Mouse (Mus musculus): ENCODE data around the gene Hist2h2ac.
"Not testable (repeated sequence)": the region's sequence is repeated elsewhere in the genome, so short reads cannot be mapped to it uniquely, and the experiment has no call there.

Gene Hist2h2ac

GRCm38 (mm10) chr3:96230404-96230803 is 9.7 kb upstream of the Hist2h2ac start:
- DNase-seq (ENCODE audit: low spot score in 2 of 2), result no peak

- DNase-seq (ENCODE audit: low spot score in 2 of 2), result no peak
These were observed 8.1 kb upstream of the Hist2h2ac start for GRCm38 (mm10) chr3:96228828-96229227.

- DNase-seq (ENCODE audit: low spot score in 2 of 2), result no peak
These were observed 6.3 kb upstream of the Hist2h2ac start for GRCm38 (mm10) chr3:96226695-96227648.

GRCm38 (mm10) chr3:96225421-96225820 is 4.7 kb upstream of the Hist2h2ac start:
- DNase-seq (ENCODE audit: low spot score in 2 of 2), result no peak

GRCm38 (mm10) chr3:96222774-96223173 is 2.1 kb upstream of the Hist2h2ac start:
- DNase-seq (ENCODE audit: low spot score in 2 of 2), result no peak

- DNase-seq (ENCODE audit: low spot score in 2 of 2), result no peak
These were observed 959 bp upstream of the Hist2h2ac start for GRCm38 (mm10) chr3:96221640-96222038.

GRCm38 (mm10) chr3:96220131-96220764 is 432 bp downstream of the Hist2h2ac start:
- DNase-seq (ENCODE audit: low spot score in 2 of 2), result not testable (repeated sequence)

- DNase-seq (ENCODE audit: low spot score in 2 of 2), result peak; percentile 80 to 84
These were observed 984 bp downstream of the Hist2h2ac start, which contains the start of the genes Bola1 and Hist2h2ab for GRCm38 (mm10) chr3:96219661-96220130. Bola1 (minus strand) TSS chr3:96219709. Hist2h2ab (plus strand) TSS chr3:96219865.

GRCm38 (mm10) chr3:96219191-96219641 is 1.5 kb downstream of the Hist2h2ac start:
- DNase-seq (ENCODE audit: low spot score in 2 of 2), result peak in 1 of 2 experiments; percentile 42

- DNase-seq (ENCODE audit: low spot score in 2 of 2), result no peak
These were observed 11.4 kb downstream of the Hist2h2ac start for GRCm38 (mm10) chr3:96209242-96209641.

GRCm38 (mm10) chr3:96207819-96208218 is 12.9 kb downstream of the Hist2h2ac start:
- DNase-seq (ENCODE audit: low spot score in 2 of 2), result no peak

GRCm38 (mm10) chr3:96199731-96200130 is 20.9 kb downstream of the Hist2h2ac start:
- no peak for DNase-seq (ENCODE audit: low spot score in 2 of 2)

GRCm38 (mm10) chr3:96198601-96199251 is 22.0 kb downstream of the Hist2h2ac start:
- DNase-seq (ENCODE audit: low spot score in 2 of 2), result not testable (repeated sequence)

GRCm38 (mm10) chr3:96198181-96198580 is 22.5 kb downstream of the Hist2h2ac start:
- DNase-seq (ENCODE audit: low spot score in 2 of 2), result no peak

- DNase-seq (ENCODE audit: low spot score in 2 of 2), result peak; percentile 92 to 95
These were observed 23.4 kb downstream of the Hist2h2ac start for GRCm38 (mm10) chr3:96197129-96197749.

GRCm38 (mm10) chr3:96196437-96197128 is 24.1 kb downstream of the Hist2h2ac start:
- DNase-seq (ENCODE audit: low spot score in 2 of 2), result peak in 1 of 2 experiments; percentile 29

GRCm38 (mm10) chr3:96195616-96196313 is 24.9 kb downstream of the Hist2h2ac start:
- DNase-seq (ENCODE audit: low spot score in 2 of 2), result no peak

GRCm38 (mm10) chr3:96194966-96195365 is 25.7 kb downstream of the Hist2h2ac start:
- DNase-seq (ENCODE audit: low spot score in 2 of 2), result no peak

GRCm38 (mm10) chr3:96192977-96193376 is 27.7 kb downstream of the Hist2h2ac start:
- no peak for DNase-seq (ENCODE audit: low spot score in 2 of 2)

- peak; percentile 48 to 58 for DNase-seq (ENCODE audit: low spot score in 2 of 2)
These were observed 38.3 kb downstream of the Hist2h2ac start for GRCm38 (mm10) chr3:96182382-96182776.
